Mouse (Mus musculus): ENCODE results near the gene Muc1. TPM values are rescaled to one million over a fixed set of nuclear protein-coding genes. Genes with fewer than 3 reads are reported as not detected.

Muc1 gene
- polyA plus RNA-seq, 1 experiment from 2014 or later = 0.30 TPM

DNA sequence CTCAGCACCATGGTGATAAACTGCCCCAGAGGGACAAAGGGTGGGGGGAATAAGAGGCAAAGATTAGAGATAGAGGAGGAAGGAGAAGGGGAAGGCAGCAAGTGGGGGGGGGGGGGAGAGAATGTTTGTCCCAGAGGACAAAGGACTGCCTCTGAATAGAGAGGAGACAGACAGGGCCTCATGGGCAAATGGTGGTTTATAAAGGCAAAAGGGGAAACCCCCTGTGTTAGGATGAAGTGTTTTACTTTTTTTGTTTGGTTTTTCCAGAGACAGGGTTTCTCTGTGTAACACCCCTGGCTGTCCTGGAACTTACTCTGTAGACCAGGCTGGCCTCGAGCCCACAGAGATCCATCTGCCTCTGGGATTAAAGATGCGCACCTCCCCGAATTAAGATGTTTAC is 31.4 kb downstream of the Muc1 start:
- H3K27me3 ChIP-seq (replicated peaks; ENCODE audit: control insufficient read depth, insufficient read depth, low read length) = 0 out of 2 replicates have a peak, but pooled peaks cover 3% of the 10 kb centered on the region
- no peaks in the 10 kb centered on the region for H3K36me3 ChIP-seq (ENCODE audit: control insufficient read depth, insufficient read depth, low read length)
- 70% methylated on average over 3 of the region's 3 CpGs for WGBS
- H3K9me3 ChIP-seq (ENCODE audit: control insufficient read depth, low read length) = no peaks in the 10 kb centered on the region
- 0 out of 2 replicates have a peak, but pooled peaks cover 3% of the 10 kb centered on the region for H3K4me1 ChIP-seq (replicated peaks; ENCODE audit: control insufficient read depth, insufficient read depth, low read length)
- no peak for DNase-seq (ENCODE audit: low spot score)
- H3K4me2 ChIP-seq = no peak overlapping the region
- ATAC-seq (replicated peaks; ENCODE audit: low FRiP score) = no peak
- no peak overlapping the region for H3K9ac ChIP-seq (ENCODE audit: low read depth, low read length)
- H3K4me3 ChIP-seq (ENCODE audit: low read depth, low read length) = no peak overlapping the region
- no peak overlapping the region for H3K27ac ChIP-seq (ENCODE audit: low read depth, low read length)

DNA sequence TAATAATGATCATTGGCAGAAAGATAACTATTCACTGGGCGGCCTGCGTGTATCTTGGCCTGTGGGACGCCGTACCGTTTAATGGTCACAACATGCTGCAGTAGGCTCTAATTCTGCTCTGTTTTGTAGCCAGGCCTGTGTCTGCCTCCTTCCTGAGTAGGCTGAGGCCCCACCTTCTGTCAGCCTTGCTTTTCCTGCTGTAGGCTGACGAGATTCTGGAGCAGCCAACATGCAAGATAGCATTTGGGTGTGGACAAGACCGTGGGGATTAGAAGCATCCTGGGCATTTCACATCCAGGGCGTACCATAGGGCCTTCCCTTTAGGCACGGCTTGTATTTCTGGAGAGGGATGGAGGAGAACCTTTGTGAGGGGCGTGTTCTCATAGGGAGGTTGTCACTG is 33.6 kb downstream of the Muc1 start:
- no peak overlapping the region for H3K27ac ChIP-seq (ENCODE audit: low read depth, low read length)
- 57% methylated on average over 10 of the region's 10 CpGs for WGBS

DNA sequence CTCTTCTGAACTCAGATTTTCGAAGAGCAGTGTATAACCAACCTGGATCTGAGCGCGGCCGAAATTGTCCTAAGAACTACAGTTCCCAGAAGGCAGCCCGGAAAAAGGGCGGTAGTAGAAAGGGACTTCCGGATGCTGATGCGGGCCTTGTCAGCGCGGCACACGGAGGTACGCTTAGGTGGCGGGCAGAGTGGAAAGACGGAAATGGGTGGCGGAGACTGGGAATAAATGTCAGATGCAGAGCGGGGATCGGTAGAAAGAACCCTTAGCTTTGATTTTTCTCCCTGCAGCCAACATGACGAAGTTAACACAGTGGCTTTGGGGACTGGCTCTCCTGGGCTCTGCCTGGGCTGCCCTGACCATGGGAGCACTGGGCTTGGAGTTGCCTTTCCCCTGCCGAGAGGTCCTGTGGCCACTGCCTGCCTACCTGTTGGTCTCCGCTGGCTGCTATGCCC is 37.6 kb downstream of the Muc1 start:
- DNase-seq (ENCODE audit: low spot score) = peak; percentile 79
- Histone ChIP-seq H3K27me3 (replicated peaks; ENCODE audit: control insufficient read depth, insufficient read depth, low read length) (no peaks in the 10 kb centered on the region), H3K36me3 (ENCODE audit: control insufficient read depth, insufficient read depth, low read length) (no peaks in the 10 kb centered on the region; the same call in 1 of the 2 replicates), H3K27ac (ENCODE audit: low read depth, low read length) (peak overlapping the region; percentile 11), H3K4me1 (replicated peaks; ENCODE audit: control insufficient read depth, insufficient read depth, low read length) (peaks cover 25% of the 10 kb centered on the region), H3K9me3 (ENCODE audit: control insufficient read depth, low read length) (no peaks in the 10 kb centered on the region), H3K9ac (ENCODE audit: low read depth, low read length) (peak overlapping the region; percentile 76), H3K4me2 (peak overlapping the region; percentile 72), H3K4me3 (ENCODE audit: low read depth, low read length) (peak overlapping the region; percentile 65)
- ATAC-seq (replicated peaks; ENCODE audit: low FRiP score) = peak; percentile 84
- WGBS = under 1% methylated on average over 20 of the region's 20 CpGs

More for the DNA sequence above, 33.6 kb downstream of the Muc1 start:
- H3K36me3 ChIP-seq (ENCODE audit: control insufficient read depth, insufficient read depth, low read length) = no peaks in the 10 kb centered on the region
- 0 out of 2 replicates have a peak, but pooled peaks cover under 1% of the 10 kb centered on the region for H3K27me3 ChIP-seq (replicated peaks; ENCODE audit: control insufficient read depth, insufficient read depth, low read length)
- H3K4me1 ChIP-seq (replicated peaks; ENCODE audit: control insufficient read depth, insufficient read depth, low read length) = peaks cover 3% of the 10 kb centered on the region; the same call in 1 of the 2 replicates
- ATAC-seq (replicated peaks; ENCODE audit: low FRiP score) = no peak
- DNase-seq (ENCODE audit: low spot score) = no peak
- H3K9ac ChIP-seq (ENCODE audit: low read depth, low read length) = no peak overlapping the region
- no peak overlapping the region for H3K4me3 ChIP-seq (ENCODE audit: low read depth, low read length)
- no peaks in the 10 kb centered on the region for H3K9me3 ChIP-seq (ENCODE audit: control insufficient read depth, low read length)
- no peak overlapping the region for H3K4me2 ChIP-seq

DNA sequence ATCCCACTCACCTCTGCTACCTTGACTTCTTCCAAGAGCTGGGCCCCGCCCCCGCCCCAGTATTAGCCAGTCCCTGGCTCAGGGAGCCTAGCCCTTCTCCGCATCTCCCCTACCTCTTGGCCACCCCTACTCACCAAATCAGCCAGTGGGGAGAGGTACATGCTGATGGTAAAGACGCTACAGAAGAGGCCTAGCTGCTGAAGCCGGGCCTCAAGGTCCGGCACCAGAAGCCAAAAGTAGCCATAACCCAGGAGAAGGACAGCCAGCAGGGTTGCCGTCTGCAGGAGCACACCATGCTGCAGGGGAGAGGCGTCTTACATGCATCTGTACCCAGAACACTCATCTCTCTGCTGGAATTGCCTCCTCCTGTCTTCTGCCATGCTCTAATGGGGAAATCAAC is 40.1 kb downstream of the Muc1 start:
- no peaks in the 10 kb centered on the region for H3K27me3 ChIP-seq (replicated peaks; ENCODE audit: control insufficient read depth, insufficient read depth, low read length)
- peaks cover 3% of the 10 kb centered on the region; the same call in 1 of the 2 replicates for H3K36me3 ChIP-seq (ENCODE audit: control insufficient read depth, insufficient read depth, low read length)
- H3K9me3 ChIP-seq (ENCODE audit: control insufficient read depth, low read length) = no peaks in the 10 kb centered on the region
- 67% methylated on average over 8 of the region's 8 CpGs for WGBS
- H3K4me3 ChIP-seq (ENCODE audit: low read depth, low read length) = peak overlapping the region; percentile 65; the same call in 1 of the 2 replicates
- H3K27ac ChIP-seq (ENCODE audit: low read depth, low read length) = no peak overlapping the region
- DNase-seq (ENCODE audit: low spot score) (no peak), ATAC-seq (replicated peaks; ENCODE audit: low FRiP score) (no peak)
- peak overlapping the region; percentile 11; the same call in 1 of the 2 replicates for H3K4me2 ChIP-seq
- H3K9ac ChIP-seq (ENCODE audit: low read depth, low read length) = no peak overlapping the region
- H3K4me1 ChIP-seq (replicated peaks; ENCODE audit: control insufficient read depth, insufficient read depth, low read length) = peaks cover 22% of the 10 kb centered on the region

DNA sequence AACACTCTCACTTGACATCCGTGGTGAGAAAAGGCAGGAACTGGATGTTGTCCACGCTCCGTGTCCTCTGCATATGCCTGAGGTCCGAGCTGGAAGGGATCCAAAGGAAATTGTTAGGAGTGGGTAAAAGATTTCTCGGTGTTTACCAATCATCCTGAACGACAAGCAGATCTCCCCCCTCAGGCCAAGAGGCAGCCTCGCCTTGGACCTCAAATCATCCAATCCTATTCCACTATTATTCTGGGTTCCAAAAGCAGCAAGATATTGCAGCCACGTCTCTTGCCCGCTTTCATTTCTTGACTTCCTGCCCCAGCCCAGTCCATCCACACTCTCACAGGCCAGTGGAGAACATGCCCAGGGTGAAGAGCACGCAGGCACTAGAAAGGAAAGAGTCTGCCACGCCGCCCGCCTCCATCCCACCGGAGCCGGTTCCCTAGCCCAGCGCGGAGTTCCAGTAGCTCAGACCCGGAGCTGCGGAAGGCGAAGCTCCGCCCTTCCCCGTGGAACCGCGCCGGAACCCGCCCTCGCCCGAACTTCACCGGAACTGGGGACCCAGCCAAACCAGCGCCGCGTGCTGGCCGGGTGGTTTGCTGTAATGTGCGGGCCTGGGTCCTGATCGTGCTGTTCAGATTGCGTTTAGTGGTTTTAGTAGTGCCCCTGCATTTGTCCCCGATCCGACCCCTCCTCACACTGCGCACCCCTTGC is 41.3 kb downstream of the Muc1 start, which contains the start of gene Slc50a1:
Gene Slc50a1, minus strand, starts transcription at position 520 of the 705 bp plus-strand sequence.
- DNase-seq (ENCODE audit: low spot score) (peak; percentile 80), ATAC-seq (replicated peaks; ENCODE audit: low FRiP score) (peak; percentile 60; the same call in 1 of the 2 replicates)
- H3K4me3 ChIP-seq (ENCODE audit: low read depth, low read length) = peak within 1 kb of the TSS; percentile 65
- H3K9me3 ChIP-seq (ENCODE audit: control insufficient read depth, low read length) = no peaks in the 10 kb centered on the region
- peak within 1 kb of the TSS; percentile 76 for H3K4me2 ChIP-seq
- H3K36me3 ChIP-seq (ENCODE audit: control insufficient read depth, insufficient read depth, low read length) = peaks cover 3% of the 10 kb centered on the region; the same call in 1 of the 2 replicates
- no peaks in the 10 kb centered on the region for H3K27me3 ChIP-seq (replicated peaks; ENCODE audit: control insufficient read depth, insufficient read depth, low read length)
- H3K4me1 ChIP-seq (replicated peaks; ENCODE audit: control insufficient read depth, insufficient read depth, low read length) = peaks cover 22% of the 10 kb centered on the region
- 4% methylated on average over 39 of the region's 39 CpGs for WGBS
- H3K27ac ChIP-seq (ENCODE audit: low read depth, low read length) = peak within 1 kb of the TSS; percentile 30; the same call in 1 of the 2 replicates
- peak within 1 kb of the TSS; percentile 67 for H3K9ac ChIP-seq (ENCODE audit: low read depth, low read length)

DNA sequence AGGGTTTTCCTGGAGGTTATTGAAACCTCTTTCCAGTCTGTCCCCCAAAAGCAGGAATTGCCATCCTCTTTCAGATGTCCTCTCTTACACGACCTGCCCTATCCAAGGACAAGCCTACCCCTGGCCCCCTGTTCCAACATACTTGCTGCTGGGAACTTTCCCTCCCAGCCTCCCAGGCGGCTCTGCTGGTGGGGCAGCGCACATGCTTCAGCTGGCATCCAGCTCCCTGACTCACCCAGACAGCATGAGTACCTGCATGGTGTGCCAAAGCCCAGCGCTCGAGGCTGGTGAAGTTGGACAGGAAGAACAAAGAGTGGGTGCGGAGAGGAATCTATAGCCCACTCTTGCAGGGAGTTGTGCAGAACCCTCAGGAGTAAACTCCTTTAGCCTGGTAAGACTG is 42.0 kb downstream of the Muc1 start:
- H3K4me2 ChIP-seq = peak overlapping the region; percentile 76
- H3K9me3 ChIP-seq (ENCODE audit: control insufficient read depth, low read length) = no peaks in the 10 kb centered on the region
- H3K4me1 ChIP-seq (replicated peaks; ENCODE audit: control insufficient read depth, insufficient read depth, low read length) = peaks cover 22% of the 10 kb centered on the region
- H3K9ac ChIP-seq (ENCODE audit: low read depth, low read length) = peak overlapping the region; percentile 67
- H3K27ac ChIP-seq (ENCODE audit: low read depth, low read length) = no peak overlapping the region
- no peaks in the 10 kb centered on the region; the same call in 1 of the 2 replicates for H3K27me3 ChIP-seq (replicated peaks; ENCODE audit: control insufficient read depth, insufficient read depth, low read length)
- no peak for ATAC-seq (replicated peaks; ENCODE audit: low FRiP score)
- WGBS = 72% methylated on average over 6 of the region's 6 CpGs
- peak overlapping the region; percentile 65; the same call in 1 of the 2 replicates for H3K4me3 ChIP-seq (ENCODE audit: low read depth, low read length)
- DNase-seq (ENCODE audit: low spot score) = no peak
- H3K36me3 ChIP-seq (ENCODE audit: control insufficient read depth, insufficient read depth, low read length) = peaks cover 3% of the 10 kb centered on the region; the same call in 1 of the 2 replicates

DNA sequence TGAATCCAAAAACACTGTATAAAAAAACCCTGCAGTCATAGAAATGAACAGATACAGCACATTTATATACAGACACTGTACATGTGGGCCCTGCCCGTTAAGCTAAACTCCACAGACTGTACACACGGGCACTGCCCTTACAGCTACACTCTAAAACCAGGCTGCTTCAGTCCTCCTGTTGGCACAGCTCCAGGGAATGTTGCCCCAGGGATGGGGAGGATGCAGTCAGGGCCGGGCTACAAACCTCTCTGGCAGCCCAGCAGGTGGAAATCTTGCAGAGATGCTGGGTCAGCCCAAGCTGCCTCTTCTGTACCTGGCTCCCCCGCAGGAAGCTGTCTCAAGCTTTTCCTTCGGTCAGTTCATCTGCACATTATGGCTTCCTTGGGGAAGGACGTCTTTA is 42.9 kb downstream of the Muc1 start:
- Histone ChIP-seq H3K36me3 (ENCODE audit: control insufficient read depth, insufficient read depth, low read length) (peaks cover 3% of the 10 kb centered on the region; the same call in 1 of the 2 replicates), H3K9ac (ENCODE audit: low read depth, low read length) (no peak overlapping the region), H3K4me2 (no peak overlapping the region), H3K4me1 (replicated peaks; ENCODE audit: control insufficient read depth, insufficient read depth, low read length) (peaks cover 22% of the 10 kb centered on the region), H3K9me3 (ENCODE audit: control insufficient read depth, low read length) (no peaks in the 10 kb centered on the region), H3K27ac (ENCODE audit: low read depth, low read length) (no peak overlapping the region), H3K4me3 (ENCODE audit: low read depth, low read length) (no peak overlapping the region), H3K27me3 (replicated peaks; ENCODE audit: control insufficient read depth, insufficient read depth, low read length) (no peaks in the 10 kb centered on the region; the same call in 1 of the 2 replicates)
- WGBS = 75% methylated on average over 6 of the region's 6 CpGs
- ATAC-seq (replicated peaks; ENCODE audit: low FRiP score) = no peak
- no peak for DNase-seq (ENCODE audit: low spot score)

DNA sequence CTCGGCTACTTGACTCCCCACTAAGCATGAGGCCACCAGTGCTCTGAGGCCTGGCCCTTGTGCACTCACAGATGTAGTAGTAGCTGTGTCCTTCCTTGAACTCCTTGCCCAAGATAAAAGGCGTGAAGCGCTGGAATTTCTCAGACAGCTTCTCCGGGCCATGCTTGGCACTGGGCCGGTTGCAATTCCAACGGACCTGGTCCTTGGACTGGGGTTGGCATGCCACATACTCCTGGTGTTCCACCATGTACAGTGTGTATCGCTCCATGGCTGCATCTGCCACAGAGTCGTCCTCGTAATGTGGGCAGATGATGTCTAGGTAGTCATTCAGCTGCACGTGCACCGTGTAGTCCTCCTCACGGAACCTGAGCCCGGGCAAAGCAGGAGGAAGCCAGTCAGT is 47.2 kb downstream of the Muc1 start:
- no peak overlapping the region for H3K4me3 ChIP-seq (ENCODE audit: low read depth, low read length)
- H3K4me2 ChIP-seq = no peak overlapping the region
- H3K27me3 ChIP-seq (replicated peaks; ENCODE audit: control insufficient read depth, insufficient read depth, low read length) = peaks cover 41% of the 10 kb centered on the region
- H3K9me3 ChIP-seq (ENCODE audit: control insufficient read depth, low read length) = no peaks in the 10 kb centered on the region
- H3K9ac ChIP-seq (ENCODE audit: low read depth, low read length) = no peak overlapping the region
- 0 out of 2 replicates have a peak, but pooled peaks cover 3% of the 10 kb centered on the region for H3K36me3 ChIP-seq (ENCODE audit: control insufficient read depth, insufficient read depth, low read length)
- no peak overlapping the region for H3K27ac ChIP-seq (ENCODE audit: low read depth, low read length)
- DNase-seq (ENCODE audit: low spot score) = no peak
- ATAC-seq (replicated peaks; ENCODE audit: low FRiP score) = no peak
- peaks cover 20% of the 10 kb centered on the region for H3K4me1 ChIP-seq (replicated peaks; ENCODE audit: control insufficient read depth, insufficient read depth, low read length)
- 88% methylated on average over 13 of the region's 13 CpGs for WGBS

All from liver, embryonic 11.5 days (tissue).